ENCODE assay signal across 1 mouse cellular context in the genomic region with DNA sequence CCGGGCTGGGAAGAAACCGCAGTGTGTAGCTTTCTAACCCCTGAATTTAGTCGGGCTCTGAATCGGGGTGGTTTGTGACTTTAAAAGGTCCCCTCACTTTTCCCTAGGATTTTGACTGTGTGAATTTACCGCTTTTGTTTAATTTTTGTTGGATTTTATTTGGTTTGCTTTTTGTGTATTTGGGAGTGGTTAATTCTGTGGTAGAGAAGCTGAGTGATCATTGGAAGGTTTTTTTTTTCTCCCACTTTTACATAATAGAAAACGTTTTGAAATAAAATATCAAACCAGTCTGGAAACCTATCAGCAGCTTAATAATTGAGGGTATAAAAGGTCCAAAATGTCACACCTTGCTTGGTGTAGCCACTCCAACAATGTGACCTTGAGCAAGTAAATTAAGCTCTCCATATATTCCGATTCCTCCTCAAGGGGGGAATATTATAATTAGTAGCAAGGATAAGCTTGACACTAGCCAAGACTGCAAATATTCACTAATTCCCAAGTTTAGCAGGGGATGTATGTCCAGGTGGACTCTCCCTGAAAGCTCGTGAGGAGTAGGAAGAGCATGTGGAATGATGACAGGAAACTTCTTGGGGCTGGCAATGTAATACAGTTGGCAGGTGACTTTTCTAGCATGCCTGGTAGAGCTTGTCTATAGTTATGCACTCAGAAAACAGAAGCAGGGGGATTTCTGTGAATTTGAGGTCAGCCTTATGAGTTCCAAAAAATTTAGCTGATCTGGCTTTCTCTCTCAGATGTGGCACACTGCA.
TF ChIP-seq lines count a peak whose summit lies in the region.

No protein-coding gene starts in this region.

TF ChIP-seq in CH12.LX, 34 proteins besides CTCF, POLR2A, EP300 and RAD21 (continued from another document):
- TF ChIP-seq MAZ (IDR thresholded peaks at IDR 0.05; ENCODE audit: low read depth, low read length) (no peak), CHD2 (IDR thresholded peaks at IDR 0.05; ENCODE audit: low read length) (no peak), MAX (IDR thresholded peaks at IDR 0.05; ENCODE audit: low read length) (no peak), ZNF384 (IDR thresholded peaks at IDR 0.05; ENCODE audit: low read depth, low read length) (no peak), NRF1 (IDR thresholded peaks at IDR 0.05; ENCODE audit: low read depth, low read length) (no peak), MEF2A (IDR thresholded peaks at IDR 0.05; ENCODE audit: borderline replicate concordance, low read depth, low read length) (no peak), ETS1 (conservative IDR thresholded peaks at IDR 0.05; ENCODE audit: low read depth, low read length) (no peak), ZKSCAN1 (IDR thresholded peaks at IDR 0.05; ENCODE audit: borderline replicate concordance, low read depth, low read length) (no peak)
